Mouse (Mus musculus) intestine, embryonic 14.5 days (tissue): ENCODE results near the gene Foxn3. TPM values are rescaled to one million over a fixed set of nuclear protein-coding genes. Genes with fewer than 3 reads are reported as not detected.

Experiments used
- ATAC-seq: fragments of 200-750 bp; cut with Nextera tagmentation; replicated peaks from 2 replicates; pipeline ENCODE4 v1.8.0; 2017; ENCODE audit warnings: low read depth, moderate number of reproducible peaks, moderate TSS enrichment, moderate library complexity; ENCODE audit not compliant: low FRiP score, low TSS enrichment
- DNase-seq: peaks from one replicate; pipeline ENCODE4 v3.0.0-alpha.2; 2018; ENCODE audit warnings: low spot score
- H3K27ac ChIP-seq: fragments of 300-500 bp; sonication (generic); 2 replicates; pipeline ENCODE4 v1.5.1; 2014; ENCODE audit warnings: low read depth, mild to moderate bottlenecking, control low read depth
- H3K27me3 ChIP-seq: fragments of 300-500 bp; sonication (generic); replicated peaks from 2 replicates; pipeline ENCODE4 v1.6.1; 2014; ENCODE audit warnings: low read length, control low read depth; ENCODE audit not compliant: control insufficient read depth, insufficient read depth
- H3K36me3 ChIP-seq: fragments of 300-500 bp; sonication (generic); 2 replicates; pipeline ENCODE4 v1.6.1; 2014; ENCODE audit warnings: low read length, control low read depth; ENCODE audit not compliant: control insufficient read depth, insufficient read depth
- H3K4me1 ChIP-seq: fragments of 300-500 bp; sonication (generic); replicated peaks from 2 replicates; pipeline ENCODE4 v1.6.1; 2014; ENCODE audit warnings: low read length, control low read depth, mixed read lengths; ENCODE audit not compliant: control insufficient read depth, insufficient read depth
- H3K4me2 ChIP-seq: fragments of 300-500 bp; sonication (generic); 2 replicates; pipeline ENCODE4 v1.6.1; 2014; ENCODE audit warnings: low read length
- H3K4me3 ChIP-seq: fragments of 300-500 bp; sonication (generic); 2 replicates; pipeline ENCODE4 v1.5.1; 2014; ENCODE audit warnings: low read depth, low read length, control low read depth, mixed read lengths
- H3K9ac ChIP-seq: fragments of 300-500 bp; sonication (generic); 2 replicates; pipeline ENCODE4 v1.6.1; 2014; ENCODE audit warnings: mild to moderate bottlenecking, low read length
- H3K9me3 ChIP-seq: fragments of 300-500 bp; sonication (generic); 2 replicates; pipeline ENCODE4 v1.6.1; 2016; ENCODE audit warnings: low read length, control low read depth; ENCODE audit not compliant: control insufficient read depth
- WGBS: fragments of 180-500 bp; shearing (Covaris S2); extraction: QIAGEN DNeasy Blood & Tissue Kit; methylation state at CpG from one replicate; pipeline ENCODE4 v1.1.7; 2014; 5-methylcytosine and 5-hydroxymethylcytosine counted together
- polyA plus RNA-seq: library from polyadenylated mRNA; unstranded; fragments of >200 nt; fragmentation: Nextera tagmentation; extraction: Ambion mirVana; gene quantifications from 2 replicates; pipeline ENCODE4 v1.2.1, GENCODE M21; 2014

The Foxn3 gene
- polyA plus RNA-seq, 1 experiment from 2014 or later, result 74.3 TPM

- 52% methylated on average over 12 of the region's 12 CpGs for WGBS
- no peak overlapping the region for H3K27ac ChIP-seq
- no peak for ATAC-seq
- no peaks in the 10 kb centered on the region for H3K27me3 ChIP-seq
- H3K4me1 ChIP-seq, result peaks cover 15% of the 10 kb centered on the region
- H3K9me3 ChIP-seq, result no peaks in the 10 kb centered on the region
- no peak overlapping the region for H3K4me3 ChIP-seq
- DNase-seq, result no peak
- 0 out of 2 replicates have a peak, but pooled peaks cover 3% of the 10 kb centered on the region for H3K36me3 ChIP-seq
- H3K9ac ChIP-seq, result no peak overlapping the region
- H3K4me2 ChIP-seq, result no peak overlapping the region
Observed at GRCm38 (mm10) chr12:99336349-99337170, 226.8 kb downstream of the Foxn3 start.

- no peak for DNase-seq
- no peak overlapping the region for H3K4me3 ChIP-seq
- no peaks in the 10 kb centered on the region for H3K27me3 ChIP-seq
- WGBS, result 79% methylated on average over 9 of the region's 9 CpGs
- no peak overlapping the region for H3K27ac ChIP-seq
- no peaks in the 10 kb centered on the region for H3K9me3 ChIP-seq
- no peak overlapping the region for H3K9ac ChIP-seq
- no peak for ATAC-seq
- 0 out of 2 replicates have a peak, but pooled peaks cover 3% of the 10 kb centered on the region for H3K36me3 ChIP-seq
- H3K4me1 ChIP-seq, result peaks cover 15% of the 10 kb centered on the region
- H3K4me2 ChIP-seq, result no peak overlapping the region
Observed at GRCm38 (mm10) chr12:99335628-99336027, 227.8 kb downstream of the Foxn3 start.

- H3K4me2 ChIP-seq, result no peak overlapping the region
- DNase-seq (no peak), ATAC-seq (no peak)
- peaks cover 26% of the 10 kb centered on the region for H3K4me1 ChIP-seq
- WGBS, result 79% methylated on average over 9 of the region's 9 CpGs
- 0 out of 2 replicates have a peak, but pooled peaks cover 2% of the 10 kb centered on the region for H3K36me3 ChIP-seq
- no peak overlapping the region for H3K27ac ChIP-seq
- no peaks in the 10 kb centered on the region for H3K9me3 ChIP-seq
- no peaks in the 10 kb centered on the region for H3K27me3 ChIP-seq
- no peak overlapping the region for H3K9ac ChIP-seq
- H3K4me3 ChIP-seq, result no peak overlapping the region
Observed at GRCm38 (mm10) chr12:99334026-99334425, 229.4 kb downstream of the Foxn3 start.

GRCm38 (mm10) chr12:99333304-99333968 is 229.9 kb downstream of the Foxn3 start:
- Histone ChIP-seq H3K36me3 (no peaks in the 10 kb centered on the region), H3K4me2 (no peak overlapping the region), H3K4me3 (no peak overlapping the region), H3K27me3 (no peaks in the 10 kb centered on the region), H3K9me3 (no peaks in the 10 kb centered on the region), H3K27ac (no peak overlapping the region), H3K9ac (no peak overlapping the region), H3K4me1 (peaks cover 26% of the 10 kb centered on the region)
- 79% methylated on average over 20 of the region's 20 CpGs for WGBS
- DNase-seq, result peak; percentile 51
- ATAC-seq, result no peak

GRCm38 (mm10) chr12:99332144-99332807 is 231.1 kb downstream of the Foxn3 start:
- Histone ChIP-seq H3K36me3 (no peaks in the 10 kb centered on the region), H3K4me2 (no peak overlapping the region), H3K9ac (no peak overlapping the region), H3K4me1 (peaks cover 26% of the 10 kb centered on the region), H3K27ac (no peak overlapping the region), H3K27me3 (no peaks in the 10 kb centered on the region), H3K4me3 (no peak overlapping the region), H3K9me3 (no peaks in the 10 kb centered on the region)
- ATAC-seq, result no peak
- peak; percentile 44 for DNase-seq
- WGBS, result 70% methylated on average over 16 of the region's 16 CpGs

GRCm38 (mm10) chr12:99331341-99331947 is 231.9 kb downstream of the Foxn3 start:
- ATAC-seq, result no peak
- WGBS, result 34% methylated on average over 7 of the region's 8 CpGs

GRCm38 (mm10) chr12:99330822-99331285 is 232.5 kb downstream of the Foxn3 start:
- H3K9ac ChIP-seq, result no peak overlapping the region
- no peak overlapping the region for H3K4me2 ChIP-seq
- WGBS, result 84% methylated on average over 12 of the region's 12 CpGs
- ATAC-seq (no peak), DNase-seq (no peak)
- H3K9me3 ChIP-seq, result no peaks in the 10 kb centered on the region
- peaks cover 14% of the 10 kb centered on the region for H3K4me1 ChIP-seq
- H3K4me3 ChIP-seq, result no peak overlapping the region
- no peaks in the 10 kb centered on the region for H3K27me3 ChIP-seq
- H3K27ac ChIP-seq, result no peak overlapping the region
- H3K36me3 ChIP-seq, result no peaks in the 10 kb centered on the region

More at GRCm38 (mm10) chr12:99331341-99331947, 231.9 kb downstream of the Foxn3 start:
- DNase-seq, result peak; percentile 47
- no peak overlapping the region for H3K4me3 ChIP-seq
- H3K4me2 ChIP-seq, result no peak overlapping the region
- peaks cover 20% of the 10 kb centered on the region for H3K4me1 ChIP-seq
- no peak overlapping the region for H3K9ac ChIP-seq
- H3K27ac ChIP-seq, result no peak overlapping the region
- H3K36me3 ChIP-seq, result no peaks in the 10 kb centered on the region
- no peaks in the 10 kb centered on the region for H3K9me3 ChIP-seq
- H3K27me3 ChIP-seq, result no peaks in the 10 kb centered on the region
